Mouse (Mus musculus) Muller cell, postnatal 12 days (primary cell): ENCODE results near the gene C2cd4b.

ENCODE experiments used
- DNase-seq: peaks from one replicate; pipeline ENCODE4 v3.0.0-alpha.2; 2015; ENCODE audit errors: inconsistent ontology term

C2cd4b gene

GRCm38 (mm10) chr9:67759163-67759955 is at the start of gene C2cd4b:
C2cd4b (plus strand) TSS chr9:67759437.
- peak; percentile 40 for DNase-seq

- DNase-seq, result peak; percentile 53
Measured at GRCm38 (mm10) chr9:67711051-67711877, 48.0 kb upstream of the C2cd4b start.

GRCm38 (mm10) chr9:67712146-67712545 is 47.1 kb upstream of the C2cd4b start:
- DNase-seq, result no peak

- no peak for DNase-seq
Measured at GRCm38 (mm10) chr9:67717081-67717480, 42.2 kb upstream of the C2cd4b start.

- DNase-seq, result peak; percentile 27
Measured at GRCm38 (mm10) chr9:67718596-67718995, 40.6 kb upstream of the C2cd4b start.

- DNase-seq, result no peak
Measured at GRCm38 (mm10) chr9:67720150-67720549, 39.1 kb upstream of the C2cd4b start.

GRCm38 (mm10) chr9:67722378-67722777 is 36.9 kb upstream of the C2cd4b start:
- no peak for DNase-seq

GRCm38 (mm10) chr9:67725196-67725595 is 34.0 kb upstream of the C2cd4b start:
- no peak for DNase-seq

GRCm38 (mm10) chr9:67733716-67734115 is 25.5 kb upstream of the C2cd4b start:
- DNase-seq, result no peak

GRCm38 (mm10) chr9:67735426-67735825 is 23.8 kb upstream of the C2cd4b start:
- DNase-seq, result peak; percentile 38

GRCm38 (mm10) chr9:67741256-67741655 is 18.0 kb upstream of the C2cd4b start:
- DNase-seq, result no peak

GRCm38 (mm10) chr9:67753411-67754182 is 5.6 kb upstream of the C2cd4b start:
- DNase-seq, result no peak

- DNase-seq, result no peak
Measured at GRCm38 (mm10) chr9:67754713-67755112, 4.5 kb upstream of the C2cd4b start.

GRCm38 (mm10) chr9:67758686-67759085 is 551 bp upstream of the C2cd4b start:
- DNase-seq, result peak; percentile 51

- DNase-seq, result peak; percentile 54
Measured at GRCm38 (mm10) chr9:67759956-67760764, 923 bp downstream of the C2cd4b start.

- DNase-seq, result no peak
Measured at GRCm38 (mm10) chr9:67760991-67761390, 1.8 kb downstream of the C2cd4b start.

GRCm38 (mm10) chr9:67763326-67763725 is 4.1 kb downstream of the C2cd4b start:
- no peak for DNase-seq

GRCm38 (mm10) chr9:67766405-67766804 is 7.2 kb downstream of the C2cd4b start:
- no peak for DNase-seq

- no peak for DNase-seq
Measured at GRCm38 (mm10) chr9:67766948-67767347, 7.7 kb downstream of the C2cd4b start.

- no peak for DNase-seq
Measured at GRCm38 (mm10) chr9:67768843-67769242, 9.6 kb downstream of the C2cd4b start.

- DNase-seq, result no peak
Measured at GRCm38 (mm10) chr9:67769401-67769800, 10.2 kb downstream of the C2cd4b start.
